Mouse (Mus musculus) lung, postnatal 0 days (tissue): Measurements from ENCODE around the gene Itpr2. TPM values are rescaled to one million over a fixed set of nuclear protein-coding genes. Genes with fewer than 3 reads are reported as not detected.

Experiments
- ATAC-seq: fragments of 200-750 bp; cut with Nextera tagmentation; 2 replicates; pipeline ENCODE4 v1.8.0; 2017; ENCODE audit warnings: moderate library complexity
- DNase-seq: peaks from one replicate; pipeline ENCODE4 v3.0.0-alpha.2; 2016; ENCODE audit warnings: low spot score
- H3K27ac ChIP-seq: fragments of 300-500 bp; sonication (generic); 2 replicates; pipeline ENCODE4 v1.5.1; 2014; ENCODE audit warnings: antibody characterized with exemption, mild to moderate bottlenecking, low read length, mixed read lengths
- H3K27me3 ChIP-seq: fragments of 300-500 bp; sonication (generic); replicated peaks from 2 replicates; pipeline ENCODE4 v1.6.1; 2014; ENCODE audit warnings: low read length, mixed read lengths; ENCODE audit not compliant: insufficient read depth
- H3K36me3 ChIP-seq: fragments of 300-500 bp; sonication (generic); 2 replicates; pipeline ENCODE4 v1.6.1; 2014; ENCODE audit warnings: low read length, mixed read lengths; ENCODE audit not compliant: insufficient read depth
- H3K4me1 ChIP-seq: fragments of 300-500 bp; sonication (generic); 2 replicates; pipeline ENCODE4 v1.6.1; 2014; ENCODE audit warnings: antibody characterized with exemption, low read depth, low read length, mixed read lengths; ENCODE audit not compliant: insufficient read depth
- H3K4me2 ChIP-seq: fragments of 300-500 bp; sonication (generic); replicated peaks from 2 replicates; pipeline ENCODE4 v1.6.1; 2014; ENCODE audit warnings: low read depth, mild to moderate bottlenecking, low read length, moderate library complexity, mixed read lengths
- H3K4me3 ChIP-seq: fragments of 300-500 bp; sonication (generic); 2 replicates; pipeline ENCODE4 v1.5.1; 2014; ENCODE audit warnings: low read depth, low read length
- H3K9ac ChIP-seq: fragments of 300-500 bp; sonication (generic); replicated peaks from 2 replicates; pipeline ENCODE4 v1.6.1; 2014; ENCODE audit warnings: low read depth, mild to moderate bottlenecking
- H3K9me3 ChIP-seq: fragments of 300-500 bp; sonication (generic); 2 replicates; pipeline ENCODE4 v1.6.1; 2016; ENCODE audit warnings: low read length, mixed read lengths
- CTCF ChIP-seq: IDR thresholded peaks from 2 replicates; pipeline ENCODE4 v1.5.1; 2016; ENCODE audit warnings: antibody characterized with exemption, mild to moderate bottlenecking
- EP300 ChIP-seq: IDR thresholded peaks from 2 replicates; pipeline ENCODE4 v1.6.1; 2016; ENCODE audit warnings: antibody characterized with exemption, mild to moderate bottlenecking, control low read depth
- WGBS: fragments of 180-500 bp; shearing (Covaris S2); extraction: QIAGEN DNeasy Blood & Tissue Kit; methylation state at CpG from one replicate; pipeline ENCODE4 v1.1.7; 2014; 5-methylcytosine and 5-hydroxymethylcytosine counted together
- polyA plus RNA-seq: library from polyadenylated mRNA; unstranded; fragments of >200 nt; fragmentation: Nextera tagmentation; extraction: Ambion mirVana; gene quantifications from 2 replicates; pipeline ENCODE4 v1.2.1, GENCODE M21; 2015

Gene Itpr2
- polyA plus RNA-seq, 1 experiment from 2014 or later, result 15.7 TPM

GRCm38 (mm10) chr6:146501316-146501865 is 632 bp downstream of the Itpr2 start:
- no peaks in the 10 kb centered on the region for H3K9me3 ChIP-seq
- no peaks in the 10 kb centered on the region for H3K36me3 ChIP-seq
- peak overlapping the region; percentile 89 for H3K27ac ChIP-seq
- peak overlapping the region; percentile 58 for H3K4me3 ChIP-seq
- DNase-seq (peak; percentile 65), ATAC-seq (peak; percentile 21)
- H3K9ac ChIP-seq, result peak overlapping the region; percentile 73
- WGBS, result 3% methylated on average over 30 of the region's 30 CpGs
- no peak; the same call in 1 of the 2 replicates for TF ChIP-seq CTCF
- TF ChIP-seq EP300, result no peak
- H3K4me2 ChIP-seq, result peak overlapping the region; percentile 93
- no peaks in the 10 kb centered on the region for H3K27me3 ChIP-seq
- peaks cover 8% of the 10 kb centered on the region; the same call in 1 of the 2 replicates for H3K4me1 ChIP-seq

DNA sequence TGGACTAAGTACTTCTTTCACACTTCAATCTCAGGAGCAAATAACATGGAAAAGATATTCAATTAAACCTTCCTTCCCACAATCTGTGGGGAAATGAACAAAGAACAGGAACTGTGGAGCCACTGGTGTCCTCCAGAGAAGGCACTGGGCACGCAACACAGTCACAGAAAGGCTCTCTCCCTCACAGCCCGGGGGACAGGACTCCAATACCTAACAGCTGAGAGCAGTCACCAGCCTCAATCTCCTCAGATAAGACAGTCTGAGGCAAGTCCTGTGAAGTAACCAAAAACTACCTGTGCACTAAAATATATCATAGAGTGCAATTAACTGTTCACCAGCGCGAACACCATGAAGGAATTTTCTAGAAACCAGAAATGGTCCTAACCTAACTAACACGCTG is 1.3 kb downstream of the Itpr2 start:
- H3K9ac ChIP-seq, result no peak overlapping the region

DNA sequence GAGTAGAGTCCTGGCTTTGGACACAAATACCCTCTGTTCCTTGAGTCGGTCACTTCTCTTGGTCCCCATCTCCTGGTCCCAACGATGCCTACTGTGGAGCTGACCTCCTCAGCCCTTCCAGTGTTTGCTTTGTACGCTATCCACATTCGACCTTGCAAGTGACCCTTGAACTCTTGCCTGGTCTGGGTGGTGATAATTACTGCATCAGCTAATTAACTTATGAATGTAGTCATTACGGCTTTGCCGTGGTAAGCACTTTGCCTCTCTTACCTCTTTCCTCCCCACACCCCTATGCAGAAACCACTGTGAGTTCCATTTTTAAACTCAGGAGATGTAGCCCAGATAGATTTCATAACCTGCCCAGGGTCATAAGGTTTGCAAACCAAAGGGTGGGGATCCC is 1.8 kb downstream of the Itpr2 start:
- Histone ChIP-seq H3K4me3 (no peak overlapping the region), H3K27me3 (no peaks in the 10 kb centered on the region), H3K9me3 (no peaks in the 10 kb centered on the region), H3K9ac (no peak overlapping the region), H3K4me1 (peaks cover 8% of the 10 kb centered on the region; the same call in 1 of the 2 replicates), H3K4me2 (peak overlapping the region; percentile 93; the same call in 1 of the 2 replicates), H3K27ac (no peak overlapping the region), H3K36me3 (no peaks in the 10 kb centered on the region)
- 82% methylated on average over 6 of the region's 6 CpGs for WGBS
- TF ChIP-seq CTCF (no peak), EP300 (no peak)
- ATAC-seq (no peak), DNase-seq (no peak)

More for the DNA sequence above, 1.3 kb downstream of the Itpr2 start:
- DNase-seq, result no peak
- peak overlapping the region; percentile 58 for H3K4me3 ChIP-seq
- WGBS, result 53% methylated on average over 5 of the region's 5 CpGs
- peaks cover 8% of the 10 kb centered on the region; the same call in 1 of the 2 replicates for H3K4me1 ChIP-seq
- peak overlapping the region; percentile 89 for H3K27ac ChIP-seq
- peak overlapping the region; percentile 93 for H3K4me2 ChIP-seq
- ATAC-seq, result no peak
- TF ChIP-seq CTCF (no peak), EP300 (no peak)
- H3K9me3 ChIP-seq, result no peaks in the 10 kb centered on the region
- no peaks in the 10 kb centered on the region for H3K36me3 ChIP-seq
- H3K27me3 ChIP-seq, result no peaks in the 10 kb centered on the region

DNA sequence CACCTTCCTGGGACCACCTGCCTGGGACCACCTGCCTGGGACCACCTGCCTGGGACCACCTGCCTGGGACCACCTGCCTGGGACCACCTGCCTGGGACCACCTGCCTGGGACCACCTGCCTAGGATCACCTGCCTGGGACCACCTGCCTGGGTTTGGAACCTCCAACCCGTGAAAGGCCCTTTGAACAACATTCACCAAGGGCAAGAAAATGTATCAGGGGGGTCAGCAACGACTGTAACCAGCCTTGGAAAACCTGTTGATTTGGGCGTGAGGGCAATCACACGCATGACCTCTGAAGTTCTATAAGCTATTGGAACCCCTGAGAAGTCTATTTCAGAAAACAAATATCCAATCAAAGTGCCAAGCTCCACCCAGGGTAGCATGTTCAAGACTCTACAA is 2.5 kb downstream of the Itpr2 start:
- Histone ChIP-seq H3K4me1 (peaks cover 8% of the 10 kb centered on the region; the same call in 1 of the 2 replicates), H3K27me3 (no peaks in the 10 kb centered on the region), H3K4me3 (no peak overlapping the region), H3K4me2 (no peak overlapping the region), H3K9me3 (no peaks in the 10 kb centered on the region), H3K9ac (no peak overlapping the region), H3K27ac (no peak overlapping the region), H3K36me3 (no peaks in the 10 kb centered on the region)
- no peak for DNase-seq
- ATAC-seq, result no peak
- WGBS, result 88% methylated on average over 4 of the region's 4 CpGs
- TF ChIP-seq EP300, result no peak
- no peak for TF ChIP-seq CTCF

GRCm38 (mm10) chr6:146498416-146498815 is 3.6 kb downstream of the Itpr2 start:
- no peaks in the 10 kb centered on the region for H3K36me3 ChIP-seq
- no peak overlapping the region for H3K4me3 ChIP-seq
- no peaks in the 10 kb centered on the region for H3K9me3 ChIP-seq
- WGBS, result 88% methylated on average over 3 of the region's 3 CpGs
- ATAC-seq, result no peak
- no peak for DNase-seq
- TF ChIP-seq CTCF (no peak), EP300 (no peak)
- H3K9ac ChIP-seq, result no peak overlapping the region
- H3K27me3 ChIP-seq, result no peaks in the 10 kb centered on the region
- no peak overlapping the region for H3K4me2 ChIP-seq
- no peak overlapping the region for H3K27ac ChIP-seq
- peaks cover 8% of the 10 kb centered on the region; the same call in 1 of the 2 replicates for H3K4me1 ChIP-seq

DNA sequence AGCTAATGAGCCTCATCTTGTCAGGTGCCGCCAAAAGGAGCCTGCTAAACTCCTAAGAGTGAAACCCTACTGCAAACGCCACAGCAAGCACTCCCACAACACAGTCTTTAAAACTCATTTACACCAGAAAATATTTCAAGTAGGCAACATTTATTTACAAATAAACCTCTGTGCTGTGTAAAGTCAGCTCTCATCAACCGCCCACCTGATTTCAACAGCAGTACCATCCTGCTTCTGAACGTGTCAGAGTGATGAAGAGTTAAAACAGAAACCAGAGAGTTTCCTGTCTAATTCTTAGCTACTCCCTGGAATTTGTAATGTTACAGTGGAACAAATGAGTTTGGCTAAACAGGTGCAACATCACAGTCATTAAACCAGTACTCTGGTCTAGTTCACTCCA is 4.2 kb downstream of the Itpr2 start:
- Histone ChIP-seq H3K4me2 (no peak overlapping the region), H3K36me3 (no peaks in the 10 kb centered on the region), H3K4me3 (no peak overlapping the region), H3K9me3 (no peaks in the 10 kb centered on the region), H3K9ac (no peak overlapping the region), H3K27ac (no peak overlapping the region), H3K27me3 (no peaks in the 10 kb centered on the region), H3K4me1 (peaks cover 8% of the 10 kb centered on the region; the same call in 1 of the 2 replicates)
- no peak for TF ChIP-seq CTCF
- no peak for TF ChIP-seq EP300
- WGBS, result 72% methylated on average over 4 of the region's 4 CpGs
- DNase-seq (no peak), ATAC-seq (no peak)

DNA sequence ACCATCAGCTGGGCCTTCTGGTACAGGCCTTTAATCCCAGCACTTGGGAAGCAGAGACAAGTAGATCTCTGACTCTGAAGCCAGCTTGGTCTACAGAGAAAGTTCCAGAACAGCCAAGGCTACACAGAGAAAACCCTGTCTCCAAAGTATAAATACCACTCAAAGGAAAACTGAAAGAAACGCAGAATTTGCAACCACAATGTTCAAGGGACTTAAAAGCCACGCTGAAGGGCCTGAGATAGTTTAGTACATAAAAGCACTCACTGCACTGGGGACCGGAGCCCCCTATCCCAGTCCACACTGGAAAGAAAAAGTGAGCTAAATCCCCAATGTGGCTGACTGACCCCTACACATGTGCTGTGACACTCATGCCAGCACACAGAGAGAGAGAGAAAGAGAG is 4.6 kb downstream of the Itpr2 start:
- Histone ChIP-seq H3K27me3 (no peaks in the 10 kb centered on the region), H3K4me1 (peaks cover 4% of the 10 kb centered on the region; the same call in 1 of the 2 replicates), H3K36me3 (no peaks in the 10 kb centered on the region), H3K9me3 (no peaks in the 10 kb centered on the region), H3K9ac (no peak overlapping the region), H3K4me2 (no peak overlapping the region), H3K4me3 (no peak overlapping the region), H3K27ac (no peak overlapping the region)
- WGBS, result 76% methylated on average over 3 of the region's 3 CpGs
- ATAC-seq (no peak), DNase-seq (no peak)
- TF ChIP-seq CTCF (no peak), EP300 (no peak)
